Mouse (Mus musculus): Measurements from ENCODE around the gene Slco3a1.
A peak's percentile ranks its signal among the peaks of the same experiment; 100 is the strongest.

The Slco3a1 gene

DNA sequence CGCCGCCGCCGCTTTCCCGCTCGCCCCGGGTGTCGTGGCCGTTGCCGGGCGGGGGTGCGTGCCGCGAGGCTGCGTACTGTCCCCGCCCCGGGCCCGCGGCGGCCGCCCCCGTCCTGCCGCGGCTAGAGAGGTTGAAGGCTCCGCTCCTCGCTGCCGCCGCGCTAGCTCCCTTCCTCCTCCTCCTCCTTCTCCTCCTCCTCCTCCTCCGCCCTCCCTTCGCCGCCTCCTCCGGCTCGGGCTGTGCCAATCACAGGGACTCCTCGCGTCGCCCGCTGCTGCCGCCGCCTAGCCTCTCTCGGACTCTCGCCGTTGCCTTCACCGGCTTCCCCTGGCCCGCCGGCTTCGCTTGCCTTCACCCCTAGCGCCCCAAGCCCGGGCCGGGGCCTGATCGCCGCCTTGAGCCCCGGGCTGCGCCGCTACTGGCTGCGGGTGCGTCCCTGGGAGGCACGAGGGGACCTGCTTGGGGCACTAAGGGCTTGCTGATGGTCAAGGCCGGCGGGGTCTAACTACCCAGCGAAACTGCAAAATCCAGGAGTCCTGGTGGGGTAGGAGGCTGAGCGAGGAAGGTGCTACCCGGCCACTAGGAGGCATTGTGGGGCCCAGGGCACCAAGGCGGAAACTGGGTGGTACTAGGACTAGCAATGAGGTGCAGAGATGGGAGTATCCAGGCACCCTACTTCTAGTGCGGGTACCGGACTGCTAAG lies at the start of gene Slco3a1:
TSS of gene Slco3a1 (minus strand) at position 173 of the 704 bp plus-strand sequence.
- DNase-seq (ENCODE audit: low spot score) = peak; percentile 77

DNA sequence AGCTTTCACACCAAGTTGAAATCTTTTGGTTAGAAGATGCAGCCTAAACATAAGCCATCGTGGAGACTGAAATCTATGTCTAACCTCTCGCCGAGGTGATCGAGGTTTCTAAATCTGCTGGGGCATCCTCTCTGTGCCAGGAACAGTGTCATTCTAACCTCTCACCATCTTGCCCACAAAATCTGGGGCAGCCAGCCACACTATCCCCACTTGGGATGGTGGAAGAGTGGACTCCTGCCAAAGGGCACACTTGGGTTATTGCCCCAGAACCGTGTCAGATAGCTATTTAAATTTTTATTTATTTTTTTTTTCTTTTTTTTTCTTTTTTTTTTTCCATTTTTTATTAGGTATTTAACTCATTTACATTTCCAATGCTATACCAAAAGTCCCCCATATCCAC lies 46.4 kb upstream of the Slco3a1 start:
- DNase-seq (ENCODE audit: low spot score) = no peak

DNA sequence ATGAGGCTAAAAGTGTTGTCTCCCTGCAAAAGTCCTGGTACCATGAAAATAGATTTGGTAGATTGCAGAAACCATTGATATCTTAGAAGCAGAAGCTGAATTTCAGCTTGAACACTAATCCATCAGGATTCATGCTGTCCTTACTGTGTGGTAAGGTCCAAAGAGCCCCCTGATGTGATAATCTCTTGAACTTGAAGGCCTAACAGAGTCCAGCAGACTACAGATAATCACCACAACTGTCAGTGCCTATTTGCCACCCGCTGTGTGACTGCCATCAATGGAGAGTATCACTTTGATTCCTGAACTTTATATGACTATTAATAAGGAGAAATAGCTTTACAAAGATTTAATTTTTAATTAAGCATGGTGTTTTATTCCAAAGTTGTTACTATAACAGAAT lies 24.8 kb upstream of the Slco3a1 start:
- no peak for DNase-seq (ENCODE audit: low spot score)

DNA sequence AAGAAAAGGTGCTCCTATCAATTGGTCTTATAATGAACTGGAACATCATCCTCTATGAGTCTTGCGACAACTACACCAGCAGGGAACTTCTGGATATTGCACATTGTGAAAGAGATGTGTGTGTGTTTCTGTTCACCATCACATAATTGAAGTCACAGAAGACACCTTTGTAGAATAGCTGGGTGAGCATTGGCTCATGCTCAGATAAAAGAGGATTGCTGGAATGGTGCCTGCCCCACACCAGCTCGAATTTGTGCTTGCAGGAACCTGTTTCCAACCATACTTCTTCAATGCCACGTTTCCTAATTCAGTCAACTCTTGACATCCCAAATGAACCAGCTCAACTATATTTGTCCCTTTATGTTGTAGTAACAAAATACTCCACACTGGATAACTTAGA lies 21.1 kb upstream of the Slco3a1 start:
- no peak for DNase-seq (ENCODE audit: low spot score)

DNA sequence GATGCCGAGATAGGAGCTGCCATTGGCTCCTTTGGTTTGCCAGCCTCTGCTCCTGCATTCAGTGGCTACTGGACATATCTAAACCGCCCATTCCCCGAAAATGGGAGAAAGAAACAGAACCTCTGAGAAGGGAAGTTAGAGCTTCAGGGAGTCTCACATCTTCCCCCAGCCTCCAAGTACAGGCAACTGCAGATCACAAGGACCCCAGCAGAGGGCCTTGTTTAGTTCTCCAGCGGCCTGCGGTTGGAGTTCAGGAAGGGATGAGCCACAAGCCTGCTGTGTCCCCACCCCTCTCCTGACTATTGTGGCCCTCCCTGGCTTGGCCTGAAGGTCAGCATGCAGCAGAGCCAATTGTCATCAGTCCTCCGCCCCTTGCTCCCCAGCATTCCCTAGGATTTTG lies 836 bp upstream of the Slco3a1 start:
- peak; percentile 40 for DNase-seq (ENCODE audit: low spot score)

DNA sequence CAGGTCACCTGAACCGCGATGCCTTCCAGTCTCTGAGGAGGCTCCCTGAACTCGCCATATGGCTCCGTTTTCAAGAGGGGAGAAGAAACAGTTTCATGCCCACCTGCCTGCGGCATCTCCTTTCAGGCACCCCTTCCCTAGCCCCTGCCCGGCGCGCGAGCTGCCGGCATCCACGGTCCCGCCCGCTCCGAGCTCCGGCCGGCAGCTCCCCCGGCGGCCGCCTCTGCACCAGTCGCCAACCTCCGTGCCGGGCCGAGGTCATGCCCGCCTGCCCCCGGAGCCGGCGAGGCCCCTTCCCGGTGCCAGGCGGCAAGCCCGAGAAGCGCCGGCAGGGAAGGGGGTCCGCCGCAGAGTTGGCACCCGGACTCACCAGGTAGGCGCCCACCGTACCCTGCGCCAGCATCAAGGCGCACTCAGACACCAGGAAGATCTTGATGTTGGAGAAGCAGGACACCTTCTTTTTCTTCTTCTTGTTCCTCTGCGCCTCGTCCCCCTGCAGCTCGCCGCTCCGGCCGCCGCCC lies 479 bp downstream of the Slco3a1 start:
- peak; percentile 38 for DNase-seq (ENCODE audit: low spot score)

DNA sequence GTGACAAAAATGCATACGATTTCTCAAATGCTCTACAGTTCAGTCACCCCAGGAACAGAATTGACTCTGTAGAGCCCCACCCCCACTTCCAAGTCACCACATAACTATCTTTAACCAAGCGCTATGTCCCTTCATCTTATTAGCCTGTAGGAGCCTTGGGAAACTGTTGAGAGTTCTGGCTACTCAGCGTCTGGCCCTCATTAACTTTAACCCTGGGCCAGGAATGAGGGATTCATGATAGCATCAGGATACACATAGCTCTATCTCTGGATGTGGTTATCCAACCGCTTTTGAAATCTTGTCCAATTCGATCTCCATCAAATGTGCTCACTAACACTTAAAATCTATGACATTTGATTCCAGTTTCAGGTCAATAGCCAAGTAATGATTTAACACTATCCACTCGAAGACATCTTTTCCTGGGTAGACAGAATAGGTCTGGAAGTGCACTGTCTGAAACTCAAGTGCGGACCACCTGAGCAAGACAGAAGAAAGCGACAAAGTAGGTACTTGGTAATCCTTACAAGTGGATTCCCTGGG lies 1.4 kb downstream of the Slco3a1 start:
- no peak for DNase-seq (ENCODE audit: low spot score)

DNA sequence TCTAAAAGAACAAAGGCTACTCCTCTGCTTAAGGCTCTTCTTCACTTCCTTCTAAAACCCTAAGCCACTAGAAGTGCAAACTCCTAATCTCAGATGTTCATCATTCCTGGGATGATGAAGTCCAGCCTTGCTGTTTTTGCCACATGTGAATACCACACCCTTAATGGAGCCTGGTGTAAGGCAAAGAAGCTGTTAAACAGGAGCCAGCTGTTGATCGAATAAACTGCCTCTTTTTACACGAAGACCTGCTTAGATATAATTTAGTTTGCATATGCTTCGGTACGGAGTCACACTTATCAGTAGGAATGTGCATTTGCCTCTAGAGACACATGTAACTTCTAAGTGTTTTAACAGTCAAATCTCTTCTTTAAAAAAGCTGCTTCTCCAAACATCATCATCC lies 2.0 kb downstream of the Slco3a1 start:
- DNase-seq (ENCODE audit: low spot score) = no peak

DNA sequence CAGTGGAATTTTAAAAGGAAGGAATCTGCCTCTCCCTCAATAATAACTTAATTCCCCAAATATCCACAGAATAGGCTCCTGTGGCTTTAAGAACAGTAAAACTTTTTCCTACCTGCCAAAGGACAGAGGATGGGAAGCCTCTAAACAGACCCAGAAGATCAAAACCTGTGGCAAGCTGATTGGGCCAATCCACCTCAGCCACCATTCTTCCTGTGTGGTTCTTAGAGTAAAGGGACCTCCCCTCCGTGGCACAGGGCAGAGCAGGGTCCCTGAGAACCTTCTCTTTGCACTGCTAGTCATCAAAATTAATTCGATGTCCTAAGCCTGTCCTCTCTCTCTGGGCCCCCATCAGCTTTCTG lies 2.6 kb downstream of the Slco3a1 start:
- DNase-seq (ENCODE audit: low spot score) = no peak

DNA sequence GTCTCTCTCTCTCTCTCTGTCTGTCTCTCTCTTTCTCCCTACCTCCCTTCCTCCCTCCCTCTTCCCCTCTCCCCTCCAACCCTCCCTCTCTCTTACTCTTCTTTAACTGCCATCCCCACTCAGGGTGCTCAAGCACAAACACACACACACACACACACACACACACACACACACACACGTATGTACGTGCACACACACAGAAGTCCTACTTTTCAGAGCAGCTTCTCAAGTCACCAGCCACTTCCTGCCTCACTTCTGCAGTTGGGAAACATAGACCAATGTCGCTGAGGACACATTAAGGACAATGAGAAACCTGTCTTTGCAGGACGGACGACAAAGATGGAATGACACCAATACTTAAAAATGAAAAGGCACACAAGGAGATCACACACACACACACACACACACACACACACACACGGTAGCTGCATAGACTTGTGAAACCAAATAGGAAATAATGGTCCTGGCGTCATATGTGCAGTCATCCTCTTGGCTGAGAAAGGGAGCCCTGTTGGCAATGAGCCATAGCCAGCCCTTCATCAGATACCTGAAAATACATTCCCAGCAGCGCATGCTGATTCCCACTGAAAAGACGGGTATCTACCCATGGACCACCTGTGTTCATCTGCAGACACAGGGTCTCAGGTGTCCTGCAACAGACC lies 3.1 kb downstream of the Slco3a1 start:
- no peak for DNase-seq (ENCODE audit: low spot score)

DNA sequence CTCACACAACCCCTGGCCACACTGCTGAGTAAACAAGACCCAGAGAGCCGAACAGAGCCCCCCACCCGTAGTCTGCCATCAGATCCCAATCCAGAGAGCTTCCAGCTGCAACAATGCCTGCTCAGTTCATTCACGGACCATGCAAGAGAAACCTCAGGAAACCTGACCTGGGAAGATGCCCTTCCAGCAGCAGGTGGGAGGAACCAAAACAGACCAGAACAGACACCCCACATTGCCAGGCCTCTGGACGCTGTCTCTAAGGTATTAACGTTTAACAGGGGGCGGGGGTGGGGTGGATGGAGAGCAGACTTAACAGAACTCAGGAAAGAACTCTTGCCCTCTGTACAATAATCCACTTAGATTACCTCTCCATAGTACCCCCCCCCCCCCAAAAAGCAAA lies 4.9 kb downstream of the Slco3a1 start:
- DNase-seq (ENCODE audit: low spot score) = no peak

DNA sequence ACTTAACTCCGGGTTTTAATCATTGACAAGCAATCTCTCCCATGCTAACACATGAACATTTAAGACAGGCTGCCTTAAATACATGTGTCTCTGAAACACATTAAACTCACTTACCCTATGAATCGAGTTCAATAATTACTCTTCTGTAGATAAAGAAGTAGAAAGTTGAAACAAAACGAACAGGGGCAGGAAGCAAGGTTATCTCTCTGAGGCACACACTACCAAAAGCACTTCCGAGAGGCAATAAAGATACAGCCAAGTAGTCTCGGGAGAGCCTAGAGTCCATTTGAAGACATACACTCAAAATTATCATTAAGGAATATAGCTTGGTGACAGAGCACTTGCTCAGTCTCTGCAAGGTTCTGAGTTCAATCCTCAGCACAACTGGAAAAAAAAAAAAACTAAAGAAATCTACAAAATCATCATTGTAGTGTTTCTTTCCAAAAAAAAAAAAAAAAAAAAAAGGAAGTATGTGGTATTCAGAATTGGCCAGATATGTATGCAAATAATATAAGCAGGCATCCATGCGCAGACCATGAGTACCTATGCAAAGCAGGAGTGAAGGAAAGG lies 5.5 kb downstream of the Slco3a1 start:
- no peak for DNase-seq (ENCODE audit: low spot score)

DNA sequence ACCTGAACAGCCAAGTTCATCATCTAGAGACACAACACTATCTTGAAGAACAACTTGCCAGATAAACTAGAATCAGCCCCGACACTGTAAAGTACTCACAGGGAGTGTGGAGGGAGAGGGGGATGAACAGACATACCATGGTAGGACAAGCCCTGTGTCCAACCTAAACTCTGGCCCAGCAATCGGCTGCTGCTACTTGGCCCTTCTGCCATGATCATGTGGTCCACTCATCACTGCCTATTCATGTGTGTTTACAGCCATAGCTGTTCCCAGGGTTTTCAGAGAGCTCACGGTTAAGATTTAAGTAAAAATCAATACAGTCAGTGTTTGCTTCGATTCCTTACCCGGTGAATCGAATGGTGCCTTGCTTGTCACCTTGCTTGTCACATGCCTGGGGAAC lies 7.9 kb downstream of the Slco3a1 start:
- no peak for DNase-seq (ENCODE audit: low spot score)

DNA sequence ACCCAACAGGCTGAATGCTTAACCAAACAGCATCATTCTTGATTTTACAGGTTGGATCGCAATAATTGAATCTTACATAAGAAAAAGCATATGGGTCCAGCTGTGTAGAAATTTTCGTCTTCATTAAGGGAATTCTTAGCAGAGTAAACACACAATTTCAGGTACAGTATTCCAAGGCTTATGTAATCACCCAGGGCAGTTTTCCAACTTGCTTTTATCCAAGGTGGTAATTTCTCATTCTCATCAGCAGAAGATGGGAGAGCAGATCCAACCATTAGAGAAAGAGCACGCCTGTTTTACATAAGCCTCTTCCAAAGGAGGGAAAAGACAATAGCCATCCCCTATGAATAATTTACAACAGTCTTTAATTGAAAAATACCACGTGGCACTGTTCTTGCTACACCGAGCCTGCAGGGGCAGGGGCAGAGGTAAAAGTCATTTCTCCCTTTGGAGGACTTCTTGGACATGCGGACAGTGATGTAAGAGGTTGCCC lies 9.0 kb downstream of the Slco3a1 start:
- DNase-seq (ENCODE audit: low spot score) = no peak

DNA sequence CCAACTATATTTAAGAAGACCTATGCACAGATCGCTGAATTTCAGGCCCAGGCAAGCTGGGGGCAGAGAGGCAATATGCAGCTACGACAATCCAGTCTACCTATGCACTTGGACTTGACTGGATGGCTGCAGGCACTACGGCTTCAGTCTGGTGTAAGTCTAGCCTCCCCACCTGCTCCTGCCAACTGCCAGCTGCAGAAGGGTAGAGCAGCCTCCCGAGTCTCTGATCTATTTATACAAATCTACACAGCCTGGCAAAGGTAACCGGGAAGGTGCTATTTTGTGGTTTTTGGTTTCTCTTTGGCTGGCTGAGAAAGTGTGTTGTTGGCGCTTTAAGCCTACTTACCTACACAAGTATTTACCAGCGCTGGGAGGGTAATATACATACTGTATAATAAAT lies 10.3 kb downstream of the Slco3a1 start:
- no peak for DNase-seq (ENCODE audit: low spot score)

DNA sequence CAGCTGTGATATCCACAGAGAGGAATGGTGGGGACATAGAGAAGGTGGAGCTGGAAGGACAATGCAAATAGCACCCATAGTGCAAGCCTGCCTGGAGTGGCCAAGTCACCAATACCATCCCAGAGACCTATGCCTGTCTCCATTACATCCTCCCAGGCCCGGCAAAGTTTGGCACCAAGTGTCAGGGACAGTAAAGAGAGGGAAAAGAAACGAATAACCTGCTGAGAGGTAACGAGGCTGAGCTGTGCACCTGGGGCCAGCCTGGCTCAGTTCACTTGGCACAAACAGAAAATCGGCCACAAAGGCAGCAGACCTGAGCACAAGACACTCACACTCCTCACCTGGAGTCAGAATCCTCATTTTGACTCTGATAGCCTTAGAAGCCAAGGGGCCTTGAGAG lies 12.6 kb downstream of the Slco3a1 start:
- no peak for DNase-seq (ENCODE audit: low spot score)

DNA sequence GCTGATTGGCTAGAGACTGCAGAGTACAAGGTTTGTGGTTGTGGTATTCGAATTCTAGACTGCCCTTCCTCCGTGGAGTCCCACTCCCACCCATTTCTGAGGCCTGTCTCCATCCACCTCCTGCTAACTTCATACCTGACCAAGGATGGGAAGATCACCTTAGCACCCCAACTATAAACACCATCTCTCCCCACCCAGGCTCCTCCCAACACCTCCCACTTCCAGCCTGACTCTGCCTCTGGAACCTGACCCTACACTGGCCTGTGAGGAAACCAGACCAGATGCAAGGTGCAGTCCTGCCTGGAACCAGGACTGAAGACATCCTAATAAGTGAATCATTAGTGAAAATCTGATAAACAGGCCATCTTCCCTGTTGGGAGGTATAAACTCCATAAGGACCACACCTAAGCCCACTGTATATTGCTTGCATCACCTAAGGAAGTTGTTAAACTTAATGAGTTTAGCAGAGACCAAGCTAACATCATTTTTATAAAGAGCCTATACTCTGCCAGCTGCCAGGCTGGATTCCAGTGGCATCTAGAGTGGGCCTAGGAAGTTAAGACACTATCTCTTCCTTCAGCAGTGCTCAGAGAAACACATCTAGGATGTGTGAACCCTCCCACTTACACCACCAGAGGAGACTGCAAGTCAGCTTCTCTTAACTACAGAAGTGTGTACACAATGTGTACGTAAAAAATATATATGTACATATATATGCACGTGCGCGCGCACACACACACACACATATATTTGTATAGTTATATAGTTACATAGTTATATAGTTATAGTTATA lies 13.5 kb downstream of the Slco3a1 start:
- no peak for DNase-seq (ENCODE audit: low spot score)

DNA sequence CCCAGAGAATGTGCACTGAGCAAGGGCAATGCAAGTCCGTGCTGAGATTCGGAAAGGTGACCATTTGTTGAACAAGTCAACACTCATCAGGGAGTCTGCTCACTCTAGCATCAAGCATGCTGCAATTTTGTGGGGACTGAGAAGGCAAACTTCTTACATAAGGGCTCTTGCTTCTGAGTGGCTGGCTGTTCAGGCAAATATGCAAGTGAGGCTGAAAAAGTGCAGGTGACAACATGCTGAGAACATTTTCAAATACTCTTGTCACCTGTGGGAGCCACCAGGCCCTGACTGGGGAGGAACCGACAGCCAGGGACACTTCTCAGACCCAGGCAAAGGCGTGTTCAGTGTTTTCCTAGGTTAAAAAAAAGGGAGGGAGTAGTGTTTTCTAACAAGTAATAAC lies 18.4 kb downstream of the Slco3a1 start:
- DNase-seq (ENCODE audit: low spot score) = no peak

DNA sequence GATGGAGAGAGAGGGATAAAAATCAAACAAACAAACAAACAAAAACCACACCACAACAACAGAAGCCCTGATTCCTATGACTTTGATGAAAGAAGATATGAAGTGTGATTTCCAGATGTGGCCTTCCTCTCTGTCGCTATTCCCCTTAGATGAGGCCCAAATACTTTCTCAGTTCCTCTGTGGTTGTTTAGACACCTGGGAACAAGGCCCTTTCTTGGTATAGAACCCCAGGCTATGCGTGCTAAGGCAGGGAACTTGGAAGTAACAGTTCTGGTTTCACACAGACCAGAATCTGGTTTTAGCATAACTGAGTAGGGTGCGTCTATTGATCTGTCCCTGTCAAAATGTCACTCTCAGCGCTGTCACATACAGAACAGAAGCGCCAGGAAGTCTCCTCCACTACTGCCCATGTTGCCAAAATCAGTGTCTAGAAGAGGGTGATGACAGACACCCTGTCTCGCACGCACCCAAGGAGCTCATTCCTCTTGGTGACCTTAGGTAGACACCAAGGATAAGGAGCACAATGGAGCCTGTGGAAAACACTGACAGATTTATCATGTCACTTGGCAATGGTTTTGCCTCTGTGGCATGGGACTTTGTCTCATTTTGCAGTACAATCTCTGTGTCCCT lies 23.0 kb downstream of the Slco3a1 start:
- DNase-seq (ENCODE audit: low spot score) = no peak

DNA sequence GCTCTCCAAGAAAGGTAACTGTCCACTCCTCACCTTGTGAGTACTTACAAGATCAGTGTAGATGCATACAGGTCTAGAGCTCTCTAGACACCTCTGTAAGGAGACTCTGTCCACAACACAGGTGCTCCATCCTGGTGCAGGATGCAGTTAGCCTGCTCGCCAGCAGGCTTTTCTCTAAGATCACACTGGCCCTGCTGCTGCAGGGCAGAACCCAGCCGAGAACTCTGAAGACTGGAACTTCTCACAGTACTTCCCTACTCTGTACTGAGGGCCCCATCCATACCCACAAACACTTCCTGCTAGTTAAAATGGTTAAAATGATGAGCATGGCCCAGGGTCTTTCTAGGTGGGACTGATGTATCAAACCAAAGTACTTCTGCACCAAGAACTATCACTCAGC lies 24.7 kb downstream of the Slco3a1 start:
- no peak for DNase-seq (ENCODE audit: low spot score)

DNA sequence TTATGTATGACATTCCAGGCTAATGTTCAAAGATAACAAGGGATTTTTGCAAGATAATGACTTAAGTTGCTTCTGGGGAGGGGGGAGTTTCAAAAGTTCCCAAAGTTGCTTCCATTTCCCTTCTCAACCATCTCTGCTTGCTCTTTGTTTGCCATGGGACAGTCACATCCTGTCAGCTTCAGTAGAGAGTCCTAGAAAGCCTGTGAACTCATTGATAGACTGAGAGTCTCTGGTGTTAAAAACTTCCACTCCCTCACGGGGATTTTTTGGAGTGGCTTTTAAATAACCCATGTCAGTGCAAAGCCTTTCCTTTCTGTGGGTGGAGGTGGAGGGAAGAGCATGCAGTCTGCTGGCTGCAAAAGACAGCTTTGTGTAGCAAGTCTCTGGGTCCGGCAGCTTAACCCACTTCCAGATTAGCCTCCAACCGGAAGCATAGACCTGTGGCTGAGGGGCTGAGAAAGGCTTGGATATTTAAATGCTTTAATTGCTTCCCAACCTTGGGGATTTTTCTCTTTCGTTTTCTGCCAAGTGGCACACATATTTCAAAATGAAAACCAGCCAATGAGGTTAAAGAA lies 25.3 kb downstream of the Slco3a1 start:
- no peak for DNase-seq (ENCODE audit: low spot score)

Data from yolk sac, embryonic 10.5 days (tissue).